Mouse (Mus musculus): ENCODE data around the gene Dnaic2. TPM values are rescaled to one million over a fixed set of nuclear protein-coding genes. Genes with fewer than 3 reads are reported as not detected.
A peak's percentile ranks its signal among the peaks of the same experiment; 100 is the strongest.

The Dnaic2 gene
- polyA plus RNA-seq, 1 experiment: 3.9 TPM

DNA sequence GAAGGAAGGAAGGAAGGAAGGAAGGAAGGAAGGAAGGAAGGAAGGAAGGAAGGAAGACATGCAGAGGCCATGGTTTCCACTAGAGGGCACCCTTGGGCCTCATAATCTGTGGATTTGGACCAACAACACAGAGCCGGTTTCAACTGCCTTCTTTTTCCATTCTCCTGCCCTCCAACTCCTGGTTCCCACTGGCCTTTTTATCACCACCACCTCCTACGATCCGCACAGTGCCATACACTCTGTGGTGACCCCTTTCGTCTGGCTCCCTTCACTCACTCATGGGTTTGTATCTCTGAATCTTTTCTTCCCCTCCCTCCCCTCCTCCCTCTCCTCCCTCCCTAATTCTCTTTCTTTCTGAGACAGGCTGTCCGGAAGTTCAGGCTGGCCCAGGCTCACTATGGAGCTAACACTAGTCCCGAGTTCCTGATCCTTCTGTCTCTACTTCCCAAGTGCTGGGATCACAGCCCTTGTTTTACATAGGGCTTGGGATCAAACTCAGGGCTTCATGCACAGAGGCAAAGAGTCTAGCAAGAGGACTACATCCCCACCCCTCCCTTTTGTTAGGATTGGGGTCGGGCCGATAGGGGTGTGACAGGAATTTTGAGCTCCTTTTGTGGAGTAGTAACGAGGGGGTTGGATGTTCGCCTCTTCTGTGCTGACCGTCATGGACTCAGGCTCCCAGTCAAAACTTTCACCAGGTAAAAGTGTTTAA is 9.9 kb downstream of the Dnaic2 start:
- 23% methylated on average over 11 of the region's 11 CpGs for WGBS
- Histone ChIP-seq H3K27ac (ENCODE audit: insufficient read depth, low read length) (no peak overlapping the region), H3K27me3 (ENCODE audit: control insufficient read depth, insufficient read depth, low read length) (no peaks in the 10 kb centered on the region), H3K4me1 (ENCODE audit: control insufficient read depth, insufficient read depth, low read length) (peaks cover 3% of the 10 kb centered on the region), H3K4me3 (replicated peaks; ENCODE audit: insufficient read depth, low read depth, low read length) (peak overlapping the region; percentile 45)
- peak; percentile 61 to 76 for DNase-seq
- TF ChIP-seq POLR2A (IDR thresholded peaks at IDR 0.05; ENCODE audit: borderline replicate concordance, insufficient read depth, low read length): no peak
- TF ChIP-seq CTCF (IDR thresholded peaks at IDR 0.05; ENCODE audit: borderline replicate concordance, insufficient read depth, low read depth, low read length): peak; percentile 73; the same call in 1 of the 2 replicates

GRCm38 (mm10) chr11:114740598-114740997 is 13.4 kb downstream of the Dnaic2 start:
- Histone ChIP-seq H3K4me1 (ENCODE audit: control insufficient read depth, insufficient read depth, low read length) (peaks cover 3% of the 10 kb centered on the region), H3K27ac (ENCODE audit: insufficient read depth, low read length) (no peak overlapping the region), H3K27me3 (ENCODE audit: control insufficient read depth, insufficient read depth, low read length) (no peaks in the 10 kb centered on the region), H3K4me3 (replicated peaks; ENCODE audit: insufficient read depth, low read depth, low read length) (no peak overlapping the region)
- DNase-seq: no peak
- WGBS: 32% methylated on average over 10 of the region's 10 CpGs
- TF ChIP-seq POLR2A (IDR thresholded peaks at IDR 0.05; ENCODE audit: borderline replicate concordance, insufficient read depth, low read length): no peak
- TF ChIP-seq CTCF (IDR thresholded peaks at IDR 0.05; ENCODE audit: borderline replicate concordance, insufficient read depth, low read depth, low read length): no peak

DNA sequence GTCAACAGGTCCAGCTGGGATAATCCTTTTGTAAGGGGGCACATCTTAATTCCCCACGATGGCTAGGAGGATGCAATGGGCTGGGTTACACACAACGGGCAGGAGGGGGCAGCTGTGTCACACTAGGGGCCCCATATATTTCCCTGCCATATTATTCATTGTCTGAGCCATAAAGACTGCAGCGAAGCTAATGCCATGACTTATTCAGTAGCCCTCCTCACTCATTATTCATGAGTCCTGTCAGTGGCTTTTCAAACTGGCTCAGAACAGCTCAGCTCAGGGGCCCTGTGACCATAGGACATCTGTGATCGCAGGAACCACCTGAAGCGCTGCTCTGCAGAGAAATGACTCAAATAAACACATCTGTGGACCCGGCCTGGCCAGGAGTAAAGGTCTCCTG is 14.2 kb downstream of the Dnaic2 start:
- peaks cover 3% of the 10 kb centered on the region for H3K4me1 ChIP-seq (ENCODE audit: control insufficient read depth, insufficient read depth, low read length)
- no peak for DNase-seq
- no peaks in the 10 kb centered on the region for H3K27me3 ChIP-seq (ENCODE audit: control insufficient read depth, insufficient read depth, low read length)
- no peak overlapping the region for H3K4me3 ChIP-seq (replicated peaks; ENCODE audit: insufficient read depth, low read depth, low read length)
- no peak overlapping the region for H3K27ac ChIP-seq (ENCODE audit: insufficient read depth, low read length)
- 49% methylated on average over 6 of the region's 6 CpGs for WGBS
- no peak for TF ChIP-seq POLR2A (IDR thresholded peaks at IDR 0.05; ENCODE audit: borderline replicate concordance, insufficient read depth, low read length)
- TF ChIP-seq CTCF (IDR thresholded peaks at IDR 0.05; ENCODE audit: borderline replicate concordance, insufficient read depth, low read depth, low read length): no peak

- peak overlapping the region; percentile 45 for H3K4me3 ChIP-seq (replicated peaks; ENCODE audit: insufficient read depth, low read depth, low read length)
- no peak for TF ChIP-seq POLR2A (IDR thresholded peaks at IDR 0.05; ENCODE audit: borderline replicate concordance, insufficient read depth, low read length)
- peak; percentile 96 for TF ChIP-seq CTCF (IDR thresholded peaks at IDR 0.05; ENCODE audit: borderline replicate concordance, insufficient read depth, low read depth, low read length)
- peaks cover 8% of the 10 kb centered on the region; the same call in 1 of the 2 replicates for H3K4me1 ChIP-seq (ENCODE audit: control insufficient read depth, insufficient read depth, low read length)
- no peaks in the 10 kb centered on the region for H3K27me3 ChIP-seq (ENCODE audit: control insufficient read depth, insufficient read depth, low read length)
- no peak overlapping the region for H3K27ac ChIP-seq (ENCODE audit: insufficient read depth, low read length)
- peak; percentile 87 to 97 for DNase-seq
- WGBS: 2% methylated on average over 12 of the region's 12 CpGs
Observed at GRCm38 (mm10) chr11:114745134-114745533, 17.9 kb downstream of the Dnaic2 start.

DNA sequence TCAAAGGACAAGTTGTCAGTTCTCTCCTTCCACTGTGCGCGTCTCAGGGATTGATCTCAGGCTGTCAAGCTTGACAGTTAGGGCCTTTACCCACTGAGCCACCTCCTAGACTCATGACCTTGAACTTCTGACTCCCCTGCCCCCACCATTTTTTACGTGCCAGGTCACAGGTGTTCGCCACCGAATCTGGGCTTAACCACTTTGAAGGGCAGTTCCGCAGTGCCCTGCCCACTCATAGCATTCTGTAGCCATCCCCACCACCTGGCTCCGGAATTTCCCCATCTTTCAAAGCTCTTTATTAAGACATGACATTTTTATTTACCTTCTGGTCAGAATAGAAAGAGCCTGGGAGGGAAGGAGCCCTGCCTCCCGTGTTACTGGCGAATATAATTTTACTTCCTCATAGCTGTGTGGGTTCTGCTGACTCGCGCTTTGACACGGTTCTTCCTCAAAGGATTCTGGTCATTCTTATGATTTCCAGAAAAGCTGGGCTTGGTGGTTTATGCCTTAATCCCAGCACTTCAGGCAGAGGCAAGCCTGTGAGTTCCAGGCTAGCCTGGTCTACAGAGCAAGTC is 20.4 kb downstream of the Dnaic2 start:
- no peak overlapping the region for H3K27ac ChIP-seq (ENCODE audit: insufficient read depth, low read length)
- H3K27me3 ChIP-seq (ENCODE audit: control insufficient read depth, insufficient read depth, low read length): no peaks in the 10 kb centered on the region
- no peak for DNase-seq
- TF ChIP-seq POLR2A (IDR thresholded peaks at IDR 0.05; ENCODE audit: borderline replicate concordance, insufficient read depth, low read length): no peak
- WGBS: 89% methylated on average over 12 of the region's 12 CpGs
- H3K4me3 ChIP-seq (replicated peaks; ENCODE audit: insufficient read depth, low read depth, low read length): no peak overlapping the region
- peaks cover 8% of the 10 kb centered on the region; the same call in 1 of the 2 replicates for H3K4me1 ChIP-seq (ENCODE audit: control insufficient read depth, insufficient read depth, low read length)

- Histone ChIP-seq H3K4me1 (ENCODE audit: control insufficient read depth, insufficient read depth, low read length) (no peaks in the 10 kb centered on the region), H3K4me3 (replicated peaks; ENCODE audit: insufficient read depth, low read depth, low read length) (peak within 1 kb of the TSS; percentile 63), H3K27ac (ENCODE audit: insufficient read depth, low read length) (no peak within 1 kb of the TSS), H3K27me3 (ENCODE audit: control insufficient read depth, insufficient read depth, low read length) (no peaks in the 10 kb centered on the region)
- DNase-seq: peak; percentile 54 to 56
- no peak for TF ChIP-seq POLR2A (IDR thresholded peaks at IDR 0.05; ENCODE audit: borderline replicate concordance, insufficient read depth, low read length)
- TF ChIP-seq CTCF (IDR thresholded peaks at IDR 0.05; ENCODE audit: borderline replicate concordance, insufficient read depth, low read depth, low read length): no peak
- 4% methylated on average over 51 of the region's 51 CpGs for WGBS
Observed at GRCm38 (mm10) chr11:114764820-114765818, 37.9 kb downstream of the Dnaic2 start, which contains the start of gene Kif19a. TSS of gene Kif19a (plus strand) at chr11:114765388.

DNA sequence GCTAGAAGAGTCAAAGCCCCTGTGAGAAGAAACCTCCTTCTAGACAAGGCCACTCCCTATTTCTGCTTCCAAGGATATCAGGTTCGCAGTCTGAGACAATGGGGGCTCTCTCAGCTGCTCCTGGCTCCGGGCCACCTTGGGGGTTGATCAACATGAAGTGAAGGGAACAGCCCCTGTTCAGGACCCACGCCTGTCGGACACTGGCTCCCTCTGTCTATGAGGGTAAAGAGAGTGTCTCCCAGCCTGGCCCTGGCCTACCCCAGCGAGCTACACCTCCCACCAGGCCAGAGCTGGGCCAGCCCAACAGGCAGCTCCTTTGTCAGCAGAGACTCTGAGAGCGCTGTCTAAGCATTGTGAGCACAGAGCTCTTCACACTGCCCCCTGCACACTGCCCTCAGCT is 42.7 kb downstream of the Dnaic2 start:
- WGBS: 70% methylated on average over 6 of the region's 6 CpGs
- Histone ChIP-seq H3K4me3 (replicated peaks; ENCODE audit: insufficient read depth, low read depth, low read length) (no peak overlapping the region), H3K27me3 (ENCODE audit: control insufficient read depth, insufficient read depth, low read length) (no peaks in the 10 kb centered on the region), H3K27ac (ENCODE audit: insufficient read depth, low read length) (no peak overlapping the region), H3K4me1 (ENCODE audit: control insufficient read depth, insufficient read depth, low read length) (peaks cover 4% of the 10 kb centered on the region)
- no peak for TF ChIP-seq CTCF (IDR thresholded peaks at IDR 0.05; ENCODE audit: borderline replicate concordance, insufficient read depth, low read depth, low read length)
- no peak for TF ChIP-seq POLR2A (IDR thresholded peaks at IDR 0.05; ENCODE audit: borderline replicate concordance, insufficient read depth, low read length)
- DNase-seq: no peak

Measured in cerebellum, adult 2 months (tissue).